Comparison of ENCODE assay signal across 26 mouse cellular contexts in genomic region chr16:26377170-26377569, GRCm38 (mm10). TPM values are rescaled to one million over a fixed set of nuclear protein-coding genes. Genes with fewer than 3 reads are reported as not detected.
DNase-seq lines count a peak whose midpoint lies in the region; ATAC-seq and TF ChIP-seq lines count a peak whose summit lies in the region.
"Had no signal": no experiment of that assay in that cellular context is flagged by ENCODE, and none has a peak within 500 bp of the region (broad histone marks: within the 10 kb centered on the region; RNA-seq: fewer than 3 reads in every experiment).

No protein-coding gene starts in this region.

- H3K36me3 ChIP-seq in liver, embryonic 11.5 days (ENCODE audit: control insufficient read depth, insufficient read depth, low read length) = no peaks in the 10 kb centered on the region; the same call in 1 of the 2 replicates
- no peaks in the 10 kb centered on the region for H3K36me3 ChIP-seq in liver, embryonic 14.5 days (replicated peaks; ENCODE audit: control insufficient read depth, insufficient read depth, low read depth)
- H3K36me3 ChIP-seq in liver, postnatal 0 days (replicated peaks; ENCODE audit: insufficient read depth, low read length) = no peaks in the 10 kb centered on the region
- H3K36me3 ChIP-seq: forebrain, embryonic 10.5 days; G1E; heart, embryonic 12.5 days; heart, embryonic 15.5 days had no signal

- H3K4me2 ChIP-seq in liver, embryonic 11.5 days = no peak overlapping the region
- no peak overlapping the region for H3K4me2 ChIP-seq in liver, embryonic 14.5 days (ENCODE audit: low read depth)
- no peak overlapping the region for H3K4me2 ChIP-seq in liver, postnatal 0 days (ENCODE audit: low read depth, low read length)
- H3K4me2 ChIP-seq: forebrain, embryonic 13.5 days; heart, embryonic 12.5 days; heart, embryonic 15.5 days; hindbrain, embryonic 14.5 days had no signal

- no peaks in the 10 kb centered on the region for H3K27me3 ChIP-seq in liver, embryonic 11.5 days (replicated peaks; ENCODE audit: control insufficient read depth, insufficient read depth, low read length)
- H3K27me3 ChIP-seq in liver, embryonic 14.5 days (ENCODE audit: control insufficient read depth, insufficient read depth, low read length) = no peaks in the 10 kb centered on the region
- no peaks in the 10 kb centered on the region for H3K27me3 ChIP-seq in liver, postnatal 0 days (ENCODE audit: insufficient read depth, low read length)
- H3K27me3 ChIP-seq: CH12.LX; forebrain, embryonic 13.5 days; heart, embryonic 12.5 days; heart, embryonic 15.5 days; Patski had no signal

- no peak overlapping the region for H3K9ac ChIP-seq in liver, embryonic 11.5 days (ENCODE audit: low read depth, low read length)
- no peak overlapping the region for H3K9ac ChIP-seq in liver, embryonic 14.5 days (replicated peaks)
- no peak overlapping the region for H3K9ac ChIP-seq in liver, postnatal 0 days (replicated peaks)
- H3K9ac ChIP-seq: forebrain, embryonic 13.5 days; heart, embryonic 12.5 days; heart, embryonic 15.5 days; hindbrain, embryonic 14.5 days had no signal

- no peak overlapping the region for H3K27ac ChIP-seq in liver, embryonic 11.5 days (ENCODE audit: low read depth, low read length)
- no peak overlapping the region for H3K27ac ChIP-seq in liver, embryonic 14.5 days
- peak overlapping the region; percentile 53; the same call in 1 of the 2 replicates for H3K27ac ChIP-seq in liver, postnatal 0 days (ENCODE audit: low read depth)
- H3K27ac ChIP-seq: forebrain, embryonic 10.5 days; forebrain, embryonic 13.5 days; gastrocnemius, adult 2 months; heart, embryonic 15.5 days; hindbrain, embryonic 14.5 days had no signal

- H3K4me1 ChIP-seq in liver, embryonic 11.5 days (replicated peaks; ENCODE audit: control insufficient read depth, insufficient read depth, low read length) = no peaks in the 10 kb centered on the region
- H3K4me1 ChIP-seq in liver, embryonic 14.5 days (replicated peaks; ENCODE audit: control insufficient read depth in 2 of 2, insufficient read depth in 2 of 2, low read length in 1 of 2) = 0 out of 4 replicates have a peak, but pooled peaks cover 0 to 2% of the 10 kb centered on the region in 2 experiments
- peaks cover 8% of the 10 kb centered on the region for H3K4me1 ChIP-seq in liver, postnatal 0 days (ENCODE audit: insufficient read depth)
- H3K4me1 ChIP-seq: forebrain, embryonic 10.5 days; forebrain, embryonic 13.5 days; heart, embryonic 12.5 days; heart, embryonic 15.5 days had no signal

- no peak for TF ChIP-seq EP300 in liver, embryonic 14.5 days (IDR thresholded peaks at IDR 0.05; ENCODE audit: low read depth)
- no peak for TF ChIP-seq EP300 in liver, postnatal 0 days (IDR thresholded peaks at IDR 0.05; ENCODE audit: low read depth)

- 76% methylated on average over 5 of the region's 5 CpGs for WGBS in liver, embryonic 11.5 days
- 58% methylated on average over 5 of the region's 5 CpGs for WGBS in liver, embryonic 14.5 days (ENCODE audit: insufficient replicate concordance)
- WGBS in liver, postnatal 0 days (ENCODE audit: insufficient replicate concordance) = 57% methylated on average over 5 of the region's 5 CpGs

- DNase-seq in liver = peak; percentile 17
- no peak for DNase-seq in liver, embryonic 11.5 days (ENCODE audit: low spot score)
- DNase-seq in liver, embryonic 14.5 days (ENCODE audit: low read depth in 3 of 3, low spot score in 3 of 3) = no peak
- peak; percentile 54 for DNase-seq in liver, postnatal 0 days
- DNase-seq in c-Kit-positive CD71-positive TER-119-positive erythroid progenitor cells, embryonic 14.5 days (ENCODE audit: low spot score) = no peak
- DNase-seq in gastrocnemius, adult 18-20 months (ENCODE audit: low spot score) = no peak
- DNase-seq: adrenal gland, postnatal 10 days; B cell, adult 2 months; cerebellum, adult 18-20 months; cerebellum, adult 9-10 months; cerebellum, postnatal 14 days; gastrocnemius, adult 2 months; gastrocnemius, postnatal 14 days; heart, adult 18-20 months; heart, postnatal 10 days; heart, postnatal 4 days had no signal

- no peak overlapping the region for H3K4me3 ChIP-seq in liver, embryonic 11.5 days (ENCODE audit: low read depth, low read length)
- no peak overlapping the region for H3K4me3 ChIP-seq in liver, embryonic 14.5 days (ENCODE audit: insufficient read depth in 1 of 2, low read depth in 2 of 2, low read length in 2 of 2)
- H3K4me3 ChIP-seq in liver, postnatal 0 days (ENCODE audit: low read depth, low read length) = no peak overlapping the region
- H3K4me3 ChIP-seq: forebrain, embryonic 10.5 days; forebrain, embryonic 13.5 days; gastrocnemius, adult 2 months; heart, embryonic 12.5 days; heart, embryonic 15.5 days had no signal

- TF ChIP-seq CTCF in liver, embryonic 14.5 days (IDR thresholded peaks at IDR 0.05; ENCODE audit: low read depth) = no peak
- no peak for TF ChIP-seq CTCF in liver, postnatal 0 days (IDR thresholded peaks at IDR 0.05; ENCODE audit: low read depth)

- peak; percentile 62 for ATAC-seq in liver, embryonic 11.5 days (replicated peaks; ENCODE audit: low FRiP score)
- peak; percentile 77 for ATAC-seq in liver, embryonic 14.5 days (ENCODE audit: insufficient read depth)
- ATAC-seq in liver, postnatal 0 days = peak; percentile 93
- no peak for ATAC-seq in cerebellum, adult (ENCODE audit: insufficient number of reproducible peaks, low FRiP score, low TSS enrichment)
- ATAC-seq: forebrain, embryonic 13.5 days; forebrain, embryonic 16.5 days; Patski had no signal

- H3K9me3 ChIP-seq in liver, embryonic 11.5 days (ENCODE audit: control insufficient read depth, low read length) = no peaks in the 10 kb centered on the region
- H3K9me3 ChIP-seq in liver, embryonic 14.5 days (ENCODE audit: control insufficient read depth, low read length) = no peaks in the 10 kb centered on the region
- H3K9me3 ChIP-seq in liver, postnatal 0 days (ENCODE audit: low read length) = no peaks in the 10 kb centered on the region
- H3K9me3 ChIP-seq: forebrain, embryonic 10.5 days; forebrain, embryonic 13.5 days; heart, embryonic 12.5 days; heart, embryonic 15.5 days had no signal

RNA-seq across cellular contexts. Expression of gene Cldn1, which starts 5.5 kb away (rescaled TPM):
- polyA plus RNA-seq in liver, embryonic 11.5 days (2014; fragmentation: Nextera tagmentation; extraction: Ambion mirVana) = 12.2 and 13.7 TPM in 2 replicates
- polyA plus RNA-seq in liver, embryonic 14.5 days (2012; rRNA removed) = 16.7 and 17.5 TPM in 2 replicates
- 32.6 and 35.5 TPM in 2 replicates for polyA plus RNA-seq in liver, embryonic 14.5 days (2014; fragmentation: Nextera tagmentation; extraction: Ambion mirVana)
- polyA plus RNA-seq in liver, postnatal 0 days (2015; fragmentation: Nextera tagmentation; extraction: Ambion mirVana) = 90.0 and 101 TPM in 2 replicates
- total RNA-seq in gastrocnemius, adult 18-20 months (2021) = 1 to 10 TPM in 1 of 2 experiments, under 1 TPM in 1; 0.91 to 1.8 TPM
- total RNA-seq: CH12.LX had no signal
- polyA plus RNA-seq: G1E had no signal

Comparison
In these comparisons a context has a peak if more than half of its experiments do, and no peak if none do; other contexts are left out.
1. DNase-seq: peak in liver (single experiment) and liver, postnatal 0 days (single experiment); none in liver, embryonic 11.5 days (single experiment), liver, embryonic 14.5 days (0 of 3), c-Kit-positive CD71-positive TER-119-positive erythroid progenitor cells, embryonic 14.5 days (single experiment) and gastrocnemius, adult 18-20 months (single experiment).